27 mouse cellular contexts compared by ENCODE assay signal in genomic region chr10:80538180-80538579, GRCm38 (mm10). TPM values are rescaled to one million over a fixed set of nuclear protein-coding genes. Genes with fewer than 3 reads are reported as not detected.
DNase-seq lines count a peak whose midpoint lies in the region; ATAC-seq and TF ChIP-seq lines count a peak whose summit lies in the region.
"Had no signal": no experiment of that assay in that cellular context is flagged by ENCODE, and none has a peak within 500 bp of the region (broad histone marks: within the 10 kb centered on the region; RNA-seq: fewer than 3 reads in every experiment).

No protein-coding gene starts in this region.

- no peaks in the 10 kb centered on the region for H3K9me3 ChIP-seq in embryonic facial prominence, embryonic 14.5 days (ENCODE audit: control insufficient read depth, low read length)
- no peaks in the 10 kb centered on the region for H3K9me3 ChIP-seq in embryonic facial prominence, embryonic 10.5 days
- no peaks in the 10 kb centered on the region for H3K9me3 ChIP-seq in MEL (replicated peaks; ENCODE audit: insufficient read depth, low read length)
- H3K9me3 ChIP-seq in liver, embryonic 14.5 days (ENCODE audit: control insufficient read depth, low read length): no peaks in the 10 kb centered on the region
- H3K9me3 ChIP-seq: embryonic facial prominence, embryonic 13.5 days; forebrain, embryonic 10.5 days; intestine, embryonic 15.5 days had no signal

- no peaks in the 10 kb centered on the region for H3K79me2 ChIP-seq in MEL (ENCODE audit: control insufficient read depth, insufficient read depth, low read length, poor library complexity)

- 48% methylated on average over 5 of the region's 5 CpGs for WGBS in embryonic facial prominence, embryonic 14.5 days
- WGBS in embryonic facial prominence, embryonic 10.5 days: 60% methylated on average over 5 of the region's 5 CpGs
- 56% methylated on average over 5 of the region's 5 CpGs for WGBS in liver, embryonic 14.5 days (ENCODE audit: insufficient replicate concordance)

- no peak for TF ChIP-seq CTCF in MEL (IDR thresholded peaks at IDR 0.05 in 2 of 3, conservative IDR thresholded peaks at IDR 0.05 in 1 of 3; ENCODE audit: control insufficient read depth in 1 of 3, insufficient read depth in 1 of 3, low read depth in 2 of 3, low read length in 3 of 3, poor library complexity in 1 of 3, severe bottlenecking in 1 of 3)
- TF ChIP-seq CTCF in liver, embryonic 14.5 days (IDR thresholded peaks at IDR 0.05; ENCODE audit: low read depth): no peak

- H3K27ac ChIP-seq in embryonic facial prominence, embryonic 14.5 days (replicated peaks; ENCODE audit: low read depth, low read length): no peak overlapping the region
- H3K27ac ChIP-seq in embryonic facial prominence, embryonic 10.5 days (replicated peaks): no peak overlapping the region
- no peak overlapping the region for H3K27ac ChIP-seq in MEL (ENCODE audit: control insufficient read depth, low read depth, low read length)
- H3K27ac ChIP-seq in liver, embryonic 14.5 days: no peak overlapping the region
- H3K27ac ChIP-seq: embryonic facial prominence, embryonic 13.5 days; gastrocnemius, adult 2 months; heart, adult 2 months; hindbrain, embryonic 14.5 days; intestine, embryonic 15.5 days; stomach, postnatal 0 days had no signal

- H3K9ac ChIP-seq in embryonic facial prominence, embryonic 14.5 days (ENCODE audit: low read depth, low read length): no peak overlapping the region
- H3K9ac ChIP-seq in MEL (ENCODE audit: control insufficient read depth, low read depth, low read length, poor library complexity, severe bottlenecking): no peak overlapping the region
- no peak overlapping the region for H3K9ac ChIP-seq in liver, embryonic 14.5 days (replicated peaks)
- H3K9ac ChIP-seq: embryonic facial prominence, embryonic 13.5 days; hindbrain, embryonic 14.5 days; intestine, embryonic 15.5 days had no signal

- H3K36me3 ChIP-seq in embryonic facial prominence, embryonic 14.5 days (ENCODE audit: control insufficient read depth, insufficient read depth, low read length): peaks cover 19% of the 10 kb centered on the region
- peaks cover 26% of the 10 kb centered on the region for H3K36me3 ChIP-seq in embryonic facial prominence, embryonic 10.5 days (replicated peaks)
- peaks cover 0 to 9% of the 10 kb centered on the region in 2 experiments; a peak in 2 of 4 replicates for H3K36me3 ChIP-seq in MEL (ENCODE audit: control insufficient read depth in 1 of 2, insufficient read depth in 2 of 2, low read length in 2 of 2)
- H3K36me3 ChIP-seq in liver, embryonic 14.5 days (replicated peaks; ENCODE audit: control insufficient read depth, insufficient read depth, low read depth): peaks cover 17% of the 10 kb centered on the region

- no peak for TF ChIP-seq POLR2A in MEL (IDR thresholded peaks at IDR 0.05; ENCODE audit: control insufficient read depth in 1 of 2, insufficient read depth in 1 of 2, low read depth in 1 of 2, low read length in 2 of 2, poor library complexity in 1 of 2)

- H3K4me2 ChIP-seq in embryonic facial prominence, embryonic 14.5 days (ENCODE audit: low read depth, low read length): no peak overlapping the region
- peak overlapping the region; percentile 69; the same call in 1 of the 2 replicates for H3K4me2 ChIP-seq in liver, embryonic 14.5 days (ENCODE audit: low read depth)

- no peaks in the 10 kb centered on the region for H3K4me1 ChIP-seq in embryonic facial prominence, embryonic 14.5 days (ENCODE audit: control insufficient read depth, insufficient read depth, low read length)
- H3K4me1 ChIP-seq in embryonic facial prominence, embryonic 10.5 days: peaks cover 37% of the 10 kb centered on the region
- peaks cover 10 to 39% of the 10 kb centered on the region in 2 experiments; a peak in 3 of 4 replicates for H3K4me1 ChIP-seq in MEL (ENCODE audit: control insufficient read depth in 1 of 2, insufficient read depth in 2 of 2, low read length in 2 of 2)
- H3K4me1 ChIP-seq in liver, embryonic 14.5 days (replicated peaks; ENCODE audit: control insufficient read depth in 2 of 2, insufficient read depth in 2 of 2, low read length in 1 of 2): peaks cover 37 to 52% of the 10 kb centered on the region in 2 experiments

- DNase-seq in embryonic facial prominence, embryonic 14.5 days (ENCODE audit: low spot score): peak; percentile 30
- DNase-seq in embryonic facial prominence, embryonic 10.5 days (ENCODE audit: low spot score): no peak
- peak; percentile 92 for DNase-seq in 3T3-L1 (ENCODE audit: low read depth, low spot score)
- DNase-seq in MEL (ENCODE audit: low read depth, low spot score): no peak
- no peak for DNase-seq in liver, embryonic 14.5 days (ENCODE audit: low read depth in 3 of 3, low spot score in 3 of 3)
- DNase-seq in embryo, embryonic 11 days: no peak
- DNase-seq: cerebellum, adult 8-10 months; gastrocnemius, adult 2 months; heart, adult 2 months; lung, postnatal 10 days; thymus, postnatal 36 days had no signal

- ATAC-seq in embryonic facial prominence, embryonic 14.5 days (ENCODE audit: low read depth): no peak
- ATAC-seq in liver, embryonic 14.5 days (ENCODE audit: insufficient read depth): no peak
- ATAC-seq in erythroid progenitor cell, adult 5-6 weeks (replicated peaks; ENCODE audit: low FRiP score, poor library complexity, severe bottlenecking): no peak
- ATAC-seq: Patski had no signal

- peaks cover 34% of the 10 kb centered on the region for H3K27me3 ChIP-seq in embryonic facial prominence, embryonic 14.5 days (replicated peaks; ENCODE audit: control insufficient read depth, insufficient read depth, low read length)
- H3K27me3 ChIP-seq in embryonic facial prominence, embryonic 10.5 days (replicated peaks; ENCODE audit: low read depth, poor library complexity, severe bottlenecking): peaks cover 52% of the 10 kb centered on the region
- no peaks in the 10 kb centered on the region for H3K27me3 ChIP-seq in MEL (ENCODE audit: control insufficient read depth in 1 of 2, insufficient read depth in 2 of 2, low read length in 2 of 2)
- H3K27me3 ChIP-seq in liver, embryonic 14.5 days (ENCODE audit: control insufficient read depth, insufficient read depth, low read length): no peaks in the 10 kb centered on the region
- H3K27me3 ChIP-seq: Patski had no signal

- no peak for TF ChIP-seq EP300 in MEL (IDR thresholded peaks at IDR 0.05; ENCODE audit: low read depth in 1 of 2, low read length in 2 of 2)
- no peak for TF ChIP-seq EP300 in liver, embryonic 14.5 days (IDR thresholded peaks at IDR 0.05; ENCODE audit: low read depth)

- no peak for TF ChIP-seq RAD21 in MEL (IDR thresholded peaks at IDR 0.05; ENCODE audit: low read depth, low read length)

- H3K4me3 ChIP-seq in embryonic facial prominence, embryonic 14.5 days (ENCODE audit: low read depth, low read length): no peak overlapping the region
- no peak overlapping the region for H3K4me3 ChIP-seq in embryonic facial prominence, embryonic 10.5 days
- no peak overlapping the region for H3K4me3 ChIP-seq in MEL (ENCODE audit: control insufficient read depth in 1 of 2, insufficient read depth in 1 of 2, low read depth in 2 of 2, low read length in 2 of 2)
- no peak overlapping the region for H3K4me3 ChIP-seq in liver, embryonic 14.5 days (ENCODE audit: insufficient read depth in 1 of 2, low read depth in 2 of 2, low read length in 2 of 2)
- H3K4me3 ChIP-seq: heart, adult 2 months had no signal

RNA-seq across cellular contexts. Expression of gene Atp8b3, which starts 0.7 kb away (rescaled TPM):
- 0.13 and 0.24 TPM in 2 replicates for polyA plus RNA-seq in embryonic facial prominence, embryonic 14.5 days (2014; fragmentation: Nextera tagmentation; extraction: Ambion mirVana)
- polyA plus RNA-seq in embryonic facial prominence, embryonic 10.5 days (2016; fragmentation: Nextera tagmentation; extraction: Ambion mirVana): 0.51 and 0.75 TPM in 2 replicates
- total RNA-seq in MEL (2012; rRNA removed): 0.03 TPM in 1 of 2 replicates, not detected in the other
- under 1 TPM in 1 of 2 experiments, not detected in 1; 0.13 TPM for polyA plus RNA-seq in MEL (2012; ENCODE audit: insufficient read depth in 1 of 2, insufficient read length in 2 of 2, low read depth in 1 of 2, low replicate concordance in 2 of 2, missing spikeins in 1 of 2)
- polyA plus RNA-seq in liver, embryonic 14.5 days (2012; rRNA removed): 0.01 and 0.02 TPM in 2 replicates
- polyA plus RNA-seq in liver, embryonic 14.5 days (2014; fragmentation: Nextera tagmentation; extraction: Ambion mirVana): 0.05 TPM in 1 of 2 replicates, not detected in the other
- total RNA-seq in erythroid progenitor cell, adult 5-6 weeks (2015; ENCODE audit: low replicate concordance): not detected in 2 replicates
- total RNA-seq in erythroid progenitor cell, adult 5-6 weeks (2017; ENCODE audit: low replicate concordance): 0.39 TPM in 1 of 2 replicates, not detected in the other
- total RNA-seq: common myeloid progenitor, adult 5-6 weeks; gastrocnemius, adult 2 months; heart, adult 2 months; heart, postnatal 14 days; liver, adult 2 months had no signal
- polyA plus RNA-seq: activated CD4-positive, CD25-positive, alpha-beta regulatory T cell, adult 4 months; CD4-positive, CD25-positive, alpha-beta regulatory T cell, adult 4 months; liver, adult 2 months had no signal

RNA-seq across cellular contexts. Expression of gene Rexo1, which starts 23.2 kb away (rescaled TPM):
- polyA plus RNA-seq in embryonic facial prominence, embryonic 14.5 days (2014; fragmentation: Nextera tagmentation; extraction: Ambion mirVana): 22.6 and 26.2 TPM in 2 replicates
- 34.7 and 35.0 TPM in 2 replicates for polyA plus RNA-seq in embryonic facial prominence, embryonic 10.5 days (2016; fragmentation: Nextera tagmentation; extraction: Ambion mirVana)
- 14.3 and 14.7 TPM in 2 replicates for total RNA-seq in MEL (2012; rRNA removed)
- 10 to 100 TPM in 1 of 2 experiments, not detected in 1; 54.6 TPM for polyA plus RNA-seq in MEL (2012; ENCODE audit: insufficient read depth in 1 of 2, insufficient read length in 2 of 2, low read depth in 1 of 2, low replicate concordance in 2 of 2, missing spikeins in 1 of 2)
- polyA plus RNA-seq in liver, embryonic 14.5 days (2012; rRNA removed): 19.1 and 24.8 TPM in 2 replicates
- polyA plus RNA-seq in liver, embryonic 14.5 days (2014; fragmentation: Nextera tagmentation; extraction: Ambion mirVana): 10.7 and 14.0 TPM in 2 replicates
- total RNA-seq in erythroid progenitor cell, adult 5-6 weeks (2015; ENCODE audit: low replicate concordance): 33.5 and 35.7 TPM in 2 replicates
- 16.3 and 25.7 TPM in 2 replicates for total RNA-seq in erythroid progenitor cell, adult 5-6 weeks (2017; ENCODE audit: low replicate concordance)

RNA-seq across cellular contexts. Expression of gene Klf16, which starts 38.9 kb away (rescaled TPM):
- 9.7 and 9.9 TPM in 2 replicates for polyA plus RNA-seq in embryonic facial prominence, embryonic 14.5 days (2014; fragmentation: Nextera tagmentation; extraction: Ambion mirVana)
- 8.5 TPM in 2 replicates for polyA plus RNA-seq in embryonic facial prominence, embryonic 10.5 days (2016; fragmentation: Nextera tagmentation; extraction: Ambion mirVana)
- total RNA-seq in MEL (2012; rRNA removed): 30.0 and 37.1 TPM in 2 replicates
- 10 to 100 TPM in 1 of 2 experiments, not detected in 1; 51.1 TPM for polyA plus RNA-seq in MEL (2012; ENCODE audit: insufficient read depth in 1 of 2, insufficient read length in 2 of 2, low read depth in 1 of 2, low replicate concordance in 2 of 2, missing spikeins in 1 of 2)
- 12.5 and 13.8 TPM in 2 replicates for polyA plus RNA-seq in liver, embryonic 14.5 days (2012; rRNA removed)
- polyA plus RNA-seq in liver, embryonic 14.5 days (2014; fragmentation: Nextera tagmentation; extraction: Ambion mirVana): 10.6 and 12.3 TPM in 2 replicates
- 8.4 and 9.4 TPM in 2 replicates for total RNA-seq in erythroid progenitor cell, adult 5-6 weeks (2015; ENCODE audit: low replicate concordance)
- 9.9 and 14.1 TPM in 2 replicates for total RNA-seq in erythroid progenitor cell, adult 5-6 weeks (2017; ENCODE audit: low replicate concordance)

RNA-seq across cellular contexts. Expression of gene Onecut3, which starts 43.5 kb away (rescaled TPM):
- not detected in 2 replicates for polyA plus RNA-seq in embryonic facial prominence, embryonic 14.5 days (2014; fragmentation: Nextera tagmentation; extraction: Ambion mirVana)
- polyA plus RNA-seq in embryonic facial prominence, embryonic 10.5 days (2016; fragmentation: Nextera tagmentation; extraction: Ambion mirVana): 0.17 and 0.58 TPM in 2 replicates
- not detected in 2 replicates for total RNA-seq in MEL (2012; rRNA removed)
- polyA plus RNA-seq in MEL (2012; ENCODE audit: insufficient read depth in 1 of 2, insufficient read length in 2 of 2, low read depth in 1 of 2, low replicate concordance in 2 of 2, missing spikeins in 1 of 2): not detected
- 0.02 TPM in 2 replicates for polyA plus RNA-seq in liver, embryonic 14.5 days (2012; rRNA removed)
- polyA plus RNA-seq in liver, embryonic 14.5 days (2014; fragmentation: Nextera tagmentation; extraction: Ambion mirVana): not detected in 2 replicates
- not detected in 2 replicates for total RNA-seq in erythroid progenitor cell, adult 5-6 weeks (2015; ENCODE audit: low replicate concordance)
- not detected in 2 replicates for total RNA-seq in erythroid progenitor cell, adult 5-6 weeks (2017; ENCODE audit: low replicate concordance)
- total RNA-seq: common myeloid progenitor, adult 5-6 weeks; gastrocnemius, adult 2 months; heart, postnatal 14 days; layer of hippocampus, postnatal 25 days; left cerebral cortex, postnatal 25 days; liver, adult 2 months; monocyte, adult 5-6 weeks had no signal
- polyA plus RNA-seq: activated CD4-positive, CD25-positive, alpha-beta regulatory T cell, adult 4 months; CD4-positive, CD25-positive, alpha-beta regulatory T cell, adult 4 months; embryonic facial prominence, embryonic 13.5 days; kidney, embryonic 16.5 days; liver, adult 2 months; Patski had no signal

RNA-seq across cellular contexts. Expression of gene Abhd17a, which starts 52.0 kb away (rescaled TPM):
- polyA plus RNA-seq in embryonic facial prominence, embryonic 14.5 days (2014; fragmentation: Nextera tagmentation; extraction: Ambion mirVana): 115 and 124 TPM in 2 replicates
- polyA plus RNA-seq in embryonic facial prominence, embryonic 10.5 days (2016; fragmentation: Nextera tagmentation; extraction: Ambion mirVana): 79.8 and 84.9 TPM in 2 replicates
- total RNA-seq in MEL (2012; rRNA removed): 89.6 and 98.5 TPM in 2 replicates
- polyA plus RNA-seq in MEL (2012; ENCODE audit: insufficient read depth in 1 of 2, insufficient read length in 2 of 2, low read depth in 1 of 2, low replicate concordance in 2 of 2, missing spikeins in 1 of 2): 100 to 1,000 TPM in 1 of 2 experiments, 10 to 100 TPM in 1; 96.2 to 136 TPM
- polyA plus RNA-seq in liver, embryonic 14.5 days (2012; rRNA removed): 41.2 and 51.0 TPM in 2 replicates
- 55.0 and 63.4 TPM in 2 replicates for polyA plus RNA-seq in liver, embryonic 14.5 days (2014; fragmentation: Nextera tagmentation; extraction: Ambion mirVana)
- total RNA-seq in erythroid progenitor cell, adult 5-6 weeks (2015; ENCODE audit: low replicate concordance): 44.7 and 49.0 TPM in 2 replicates
- 5.5 and 30.7 TPM in 2 replicates for total RNA-seq in erythroid progenitor cell, adult 5-6 weeks (2017; ENCODE audit: low replicate concordance)

Comparison
In these comparisons a context has a peak if more than half of its experiments do, and no peak if none do; other contexts are left out.
1. DNase-seq: peak in embryonic facial prominence, embryonic 14.5 days (single experiment) and 3T3-L1 (single experiment); none in embryonic facial prominence, embryonic 10.5 days (single experiment), MEL (single experiment), liver, embryonic 14.5 days (0 of 3) and embryo, embryonic 11 days (single experiment).